Mouse (Mus musculus) CH12.LX (cell line): Measurements from ENCODE around the gene Gla. TPM values are rescaled to one million over a fixed set of nuclear protein-coding genes. Genes with fewer than 3 reads are reported as not detected.
A peak's percentile ranks its signal among the peaks of the same experiment; 100 is the strongest.
"Not testable (repeated sequence)": the region's sequence is repeated elsewhere in the genome, so short reads cannot be mapped to it uniquely, and the experiment has no call there.

Experiments used
- DNase-seq: peaks from one replicate; pipeline ENCODE4 v3.0.0-alpha.2; 2013; ENCODE audit errors: extremely low read depth
- H3K27ac ChIP-seq: 2 replicates; pipeline ENCODE4 v1.5.1; 2012; ENCODE audit warnings: low read depth, mild to moderate bottlenecking, control low read depth, moderate library complexity; ENCODE audit not compliant: insufficient read depth
- H3K27me3 ChIP-seq: replicated peaks from 2 replicates; pipeline ENCODE3; 2012; ENCODE audit warnings: inconsistent platforms
- H3K36me3 ChIP-seq, 2 experiments: replicated peaks in 1 of 2; 2 replicates each; pipeline versions ENCODE3 to v1.6.1; 2012; ENCODE audit warnings: inconsistent platforms in 1 of 2, low read length in 1 of 2, mild to moderate bottlenecking in 1 of 2, mixed read lengths in 1 of 2, moderate library complexity in 1 of 2; ENCODE audit not compliant: control insufficient read depth in 1 of 2, insufficient read depth in 1 of 2
- H3K4me1 ChIP-seq, 2 experiments: 2 replicates each; pipeline ENCODE4 v1.6.1; 2012; ENCODE audit warnings: inconsistent platforms in 1 of 2, moderate library complexity in 1 of 2; ENCODE audit not compliant: insufficient read depth in 2 of 2, control insufficient read depth in 1 of 2
- H3K4me2 ChIP-seq: 2 replicates; pipeline ENCODE4 v1.6.1; 2012; ENCODE audit warnings: low read depth, mild to moderate bottlenecking, control low read depth; ENCODE audit not compliant: poor library complexity, insufficient read depth, severe bottlenecking
- H3K4me3 ChIP-seq, 3 experiments: fragments of 150-350 bp in 1 of 3; sonication (generic) in 1 of 3; replicated peaks in 1 of 3; 2 replicates each; pipeline versions ENCODE3 to v1.5.1; 2011 to 2012; ENCODE audit warnings: low read depth in 2 of 3, low read length in 2 of 3, mild to moderate bottlenecking in 2 of 3, moderate library complexity in 2 of 3, control low read depth in 1 of 3, improper control_type of control experiment in 1 of 3, inconsistent platforms in 1 of 3, mixed read lengths in 1 of 3; ENCODE audit not compliant: poor library complexity in 1 of 3
- H3K79me2 ChIP-seq: replicated peaks from 2 replicates; pipeline ENCODE4 v1.6.1; 2012; ENCODE audit warnings: mild to moderate bottlenecking, moderate library complexity; ENCODE audit not compliant: control insufficient read depth, poor library complexity, insufficient read depth, severe bottlenecking; ENCODE audit errors: extremely low read depth
- H3K9ac ChIP-seq: 2 replicates; pipeline ENCODE4 v1.6.1; 2012; ENCODE audit warnings: low read depth, mild to moderate bottlenecking, control low read depth, moderate library complexity; ENCODE audit not compliant: insufficient read depth
- H3K9me3 ChIP-seq: replicated peaks from 2 replicates; pipeline ENCODE3; 2012; ENCODE audit warnings: low read length, inconsistent platforms, mixed read lengths
- BHLHE40 ChIP-seq: IDR thresholded peaks from 2 replicates; pipeline ENCODE4 v1.6.1; 2011; ENCODE audit warnings: mild to moderate bottlenecking, low read depth, low read length, improper control_type of control experiment
- CTCF ChIP-seq, 2 experiments: IDR thresholded peaks in 1 of 2; conservative IDR thresholded peaks in 1 of 2; 2 replicates each; pipeline ENCODE4 v1.5.1; 2011 to 2012; ENCODE audit warnings: low read depth in 2 of 2, low read length in 2 of 2, improper control_type of control experiment in 1 of 2, inconsistent platforms in 1 of 2, mild to moderate bottlenecking in 1 of 2, moderate library complexity in 1 of 2
- ELF1 ChIP-seq: IDR thresholded peaks from 2 replicates; pipeline ENCODE4 v1.6.1; 2014; ENCODE audit warnings: low read depth, mild to moderate bottlenecking, inconsistent platforms, low read length, improper control_type of control experiment
- IRF4 ChIP-seq: IDR thresholded peaks from 2 replicates; pipeline ENCODE4 v1.6.1; 2014; ENCODE audit warnings: low read depth, mild to moderate bottlenecking, inconsistent platforms, low read length, improper control_type of control experiment
- JUN ChIP-seq: IDR thresholded peaks from 2 replicates; pipeline ENCODE4 v1.6.1; 2011; ENCODE audit warnings: low read depth, mild to moderate bottlenecking, low read length, improper control_type of control experiment, moderate library complexity; ENCODE audit not compliant: insufficient read depth
- KAT2A ChIP-seq: IDR thresholded peaks from 2 replicates; pipeline ENCODE4 v1.6.1; 2012; ENCODE audit warnings: low read length, improper control_type of control experiment, inconsistent platforms; ENCODE audit not compliant: insufficient replicate concordance
- MAFK ChIP-seq: IDR thresholded peaks from 2 replicates; pipeline ENCODE4 v1.6.1; 2011; ENCODE audit warnings: low read length, improper control_type of control experiment; ENCODE audit not compliant: insufficient replicate concordance
- MAX ChIP-seq: IDR thresholded peaks from 2 replicates; pipeline ENCODE4 v1.6.1; 2011; ENCODE audit warnings: low read length, improper control_type of control experiment
- MAZ ChIP-seq: IDR thresholded peaks from 2 replicates; pipeline ENCODE4 v1.6.1; 2012; ENCODE audit warnings: low read depth, mild to moderate bottlenecking, inconsistent platforms, low read length, improper control_type of control experiment, moderate library complexity
- MEF2A ChIP-seq: IDR thresholded peaks from 2 replicates; pipeline ENCODE4 v1.6.1; 2014; ENCODE audit warnings: low read depth, mild to moderate bottlenecking, inconsistent platforms, low read length, improper control_type of control experiment, borderline replicate concordance
- MXI1 ChIP-seq: IDR thresholded peaks from 2 replicates; pipeline ENCODE4 v1.6.1; 2011; ENCODE audit warnings: mild to moderate bottlenecking, low read depth, low read length, improper control_type of control experiment
- MYC ChIP-seq: IDR thresholded peaks from 2 replicates; pipeline ENCODE4 v1.6.1; 2011; ENCODE audit warnings: low read depth, mild to moderate bottlenecking, improper control_type of control experiment, low read length
- RCOR1 ChIP-seq: conservative IDR thresholded peaks from 2 replicates; pipeline ENCODE4 v1.6.1; 2012; ENCODE audit warnings: low read depth, mild to moderate bottlenecking, inconsistent platforms, low read length, improper control_type of control experiment
- TBP ChIP-seq: conservative IDR thresholded peaks from 2 replicates; pipeline ENCODE4 v1.6.1; 2011; ENCODE audit warnings: low read depth, low read length, improper control_type of control experiment
- USF1 ChIP-seq: IDR thresholded peaks from 2 replicates; pipeline ENCODE4 v1.6.1; 2014; ENCODE audit warnings: low read depth, mild to moderate bottlenecking, inconsistent platforms, low read length, improper control_type of control experiment
- dilution Hi-C: fragments of 300-500 bp; cut with MboI; formaldehyde crosslinking; loops from 2 replicates; pipeline ENCODE4 v1.14.3; 2020; ENCODE audit warnings: low sequenced_read_pairs; ENCODE audit not compliant: extremely low pct_unique_long_range_greater_than_20kb, extremely low pct_ligation_motif_present
- in situ Hi-C: fragments of 300-500 bp; cut with MboI; formaldehyde crosslinking; loops from 3 replicates; pipeline ENCODE4 v1.14.3; 2019; ENCODE audit warnings: low sequenced_read_pairs, low pct_ligation_motif_present, low pct_unique_long_range_greater_than_20kb, mixed read lengths
- polyA plus RNA-seq: library from polyadenylated mRNA; unstranded; fragments of >175 nt; gene quantifications from 2 replicates; pipeline ENCODE4 v1.2.1, GENCODE M21; 2012; ENCODE audit warnings: low read depth; ENCODE audit not compliant: insufficient read length
- total RNA-seq, 2 experiments: library from RNA; depleted of rRNA; stranded (reverse); fragments of 300-350 nt in 1 of 2; fragments of >200 nt in 1 of 2; gene quantifications; 2 replicates each; pipeline ENCODE4 v1.2.3; 2012 to 2014

The Gla gene
- total and polyA plus RNA-seq, 3 experiments, result 6.1 to 9.1 (median 8.6) TPM

DNA sequence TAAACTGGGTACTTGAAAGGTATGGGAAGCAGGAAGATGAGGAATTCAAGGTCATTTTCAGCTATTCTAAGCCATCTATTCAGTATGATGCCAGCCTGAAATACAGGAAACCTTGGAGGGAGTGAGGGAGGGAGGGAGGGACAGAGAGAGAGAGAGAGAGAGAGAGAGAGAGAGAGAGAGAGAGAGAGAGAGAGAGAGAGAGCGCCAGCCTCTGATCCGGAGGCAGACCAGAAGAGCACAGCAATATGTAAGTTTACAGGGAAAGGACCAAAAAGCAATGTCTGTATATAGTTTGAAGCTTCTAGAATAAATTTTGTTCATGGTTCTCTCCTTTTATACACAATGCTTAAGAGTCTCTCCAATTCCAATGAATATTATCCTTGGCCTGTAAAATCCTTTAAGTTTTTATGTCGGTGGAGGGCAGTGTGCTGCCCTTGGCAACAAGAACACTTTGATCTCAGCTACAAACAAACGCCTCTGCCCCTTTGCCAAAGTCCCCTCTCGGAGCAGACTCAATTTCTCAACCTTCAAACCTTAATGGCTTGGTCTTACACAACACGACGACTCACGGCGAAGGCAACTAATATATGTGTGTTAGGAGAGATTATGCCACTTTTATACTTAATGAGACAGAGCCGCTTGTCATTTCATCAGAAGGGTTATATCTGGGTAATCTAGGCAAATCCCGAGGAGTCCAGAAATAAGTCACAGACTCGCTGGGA lies 60.4 kb downstream of the Gla start:
- Histone ChIP-seq H3K27me3 (no peaks in the 10 kb centered on the region), H3K4me3 (peak overlapping the region; percentile 66 to 84 (median 78)), H3K9ac (peak overlapping the region; percentile 91), H3K27ac (no peak overlapping the region), H3K79me2 (peaks cover 27% of the 10 kb centered on the region), H3K4me1 (peaks cover 3 to 4% of the 10 kb centered on the region in 2 experiments; a peak in 2 of 4 replicates), H3K9me3 (no peaks in the 10 kb centered on the region), H3K36me3 (peaks cover 9 to 37% of the 10 kb centered on the region in 2 experiments), H3K4me2 (peak overlapping the region; percentile 93)
- dilution Hi-C loops (no loop called here), in situ Hi-C loops (no loop called here)
- DNase-seq, result peak; percentile 32
- TF ChIP-seq RCOR1 (no peak), MAZ (no peak), USF1 (no peak), ELF1 (no peak), MAFK (no peak), MEF2A (no peak), JUN (no peak), MAX (no peak), KAT2A (no peak), TBP (no peak), IRF4 (no peak), BHLHE40 (no peak)

DNA sequence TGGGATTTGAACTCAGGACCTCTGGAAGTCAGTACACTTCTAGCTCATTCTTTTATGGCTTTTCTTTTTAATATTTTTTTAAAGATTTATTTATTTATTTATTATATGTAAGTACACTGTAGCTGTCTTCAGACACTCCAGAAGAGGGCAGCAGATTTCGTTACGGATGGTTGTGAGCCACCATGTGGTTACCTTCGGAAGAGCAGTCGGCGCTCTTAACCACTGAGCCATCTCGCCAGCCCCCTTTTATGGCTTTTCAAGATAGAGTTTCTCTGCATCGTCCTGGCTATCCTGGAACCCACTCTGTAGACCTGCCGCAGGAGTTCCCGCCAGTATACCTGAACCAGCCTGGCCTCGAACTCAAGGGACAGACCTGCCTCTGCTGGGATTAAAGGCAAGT lies 61.1 kb downstream of the Gla start:
- Histone ChIP-seq H3K79me2 (peaks cover 27% of the 10 kb centered on the region), H3K4me2 (peak overlapping the region; percentile 93), H3K36me3 (peaks cover 9 to 36% of the 10 kb centered on the region in 2 experiments), H3K9ac (peak overlapping the region; percentile 91), H3K4me3 (peak overlapping the region; percentile 56 to 66 (median 64))
- peak; percentile 52 for DNase-seq
- TF ChIP-seq MAX (0 out of 2 replicates have a peak, but pooled peaks have one; percentile 21), MYC (0 out of 2 replicates have a peak, but pooled peaks have one; percentile 34), MXI1 (0 out of 2 replicates have a peak, but pooled peaks have one; percentile 32), CTCF (conservative IDR thresholded peaks at IDR 0.05 in 1 of 2, IDR thresholded peaks at IDR 0.05 in 1 of 2; ENCODE audit: low read depth in 2 of 2, low read length in 2 of 2) (peak in 1 of 2 experiments; percentile 76; a peak in 2 of 4 replicates)
- in situ Hi-C loops, H3K9me3 ChIP-seq, dilution Hi-C loops, H3K4me1 ChIP-seq, H3K27me3 ChIP-seq, H3K27ac ChIP-seq: not testable (repeated sequence)

Other genes with a start within 250 kb of the Gla start
- 0.13 and 0.17 TPM in 2 replicates for gene Drp2, start 196.6 kb downstream of the Gla start, total RNA-seq (2012; rRNA removed)
- 0.19 and 0.22 TPM in 2 replicates for gene Drp2, start 196.6 kb downstream of the Gla start, total RNA-seq (2014; rRNA removed)
- 0.38 and 0.59 TPM in 2 replicates for gene Drp2, start 196.6 kb downstream of the Gla start, polyA plus RNA-seq
- not detected in 2 replicates for gene Taf7l, start 124.6 kb downstream of the Gla start, total RNA-seq (2012; rRNA removed)
- gene Taf7l, start 124.6 kb downstream of the Gla start, total RNA-seq (2014; rRNA removed), result not detected in 2 replicates
- gene Taf7l, start 124.6 kb downstream of the Gla start, polyA plus RNA-seq, result not detected in 2 replicates
- 48.2 and 74.8 TPM in 2 replicates for gene Timm8a1, start 59.3 kb downstream of the Gla start, total RNA-seq (2012; rRNA removed)
- gene Timm8a1, start 59.3 kb downstream of the Gla start, total RNA-seq (2014; rRNA removed), result 216 and 251 TPM in 2 replicates
- 145 and 152 TPM in 2 replicates for gene Timm8a1, start 59.3 kb downstream of the Gla start, polyA plus RNA-seq
- 16.2 and 23.2 TPM in 2 replicates for gene Btk, start 17.6 kb downstream of the Gla start, total RNA-seq (2012; rRNA removed)
- gene Btk, start 17.6 kb downstream of the Gla start, total RNA-seq (2014; rRNA removed), result 32.9 and 38.1 TPM in 2 replicates
- gene Btk, start 17.6 kb downstream of the Gla start, polyA plus RNA-seq, result 53.4 and 69.0 TPM in 2 replicates
- 2,800 and 2,905 TPM in 2 replicates for gene Rpl36a, start 15.5 kb downstream of the Gla start, total RNA-seq (2012; rRNA removed)
- gene Rpl36a, start 15.5 kb downstream of the Gla start, total RNA-seq (2014; rRNA removed), result 2,352 and 2,700 TPM in 2 replicates
- gene Rpl36a, start 15.5 kb downstream of the Gla start, polyA plus RNA-seq, result 869 and 1,197 TPM in 2 replicates
- gene Hnrnph2, start 54 bp upstream of the Gla start, total RNA-seq (2012; rRNA removed), result 38.2 and 48.9 TPM in 2 replicates
- gene Hnrnph2, start 54 bp upstream of the Gla start, total RNA-seq (2014; rRNA removed), result 57.3 and 63.8 TPM in 2 replicates
- 70.0 and 82.0 TPM in 2 replicates for gene Hnrnph2, start 54 bp upstream of the Gla start, polyA plus RNA-seq
- gene Armcx4, start 85.4 kb upstream of the Gla start, total RNA-seq (2012; rRNA removed), result 3.4 and 3.5 TPM in 2 replicates
- 0.03 TPM in 1 of 2 replicates, not detected in the other for gene Armcx4, start 85.4 kb upstream of the Gla start, total RNA-seq (2014; rRNA removed)
- gene Armcx4, start 85.4 kb upstream of the Gla start, polyA plus RNA-seq, result 0.19 and 0.31 TPM in 2 replicates
- 0.08 and 0.13 TPM in 2 replicates for gene Armcx1, start 116.8 kb upstream of the Gla start, total RNA-seq (2012; rRNA removed)
- gene Armcx1, start 116.8 kb upstream of the Gla start, total RNA-seq (2014; rRNA removed), result not detected in 2 replicates
- not detected in 2 replicates for gene Armcx1, start 116.8 kb upstream of the Gla start, polyA plus RNA-seq
- 0.67 and 1.2 TPM in 2 replicates for gene Armcx6, start 150.3 kb upstream of the Gla start, total RNA-seq (2012; rRNA removed)
- gene Armcx6, start 150.3 kb upstream of the Gla start, total RNA-seq (2014; rRNA removed), result 1.3 and 1.7 TPM in 2 replicates
- gene Armcx6, start 150.3 kb upstream of the Gla start, polyA plus RNA-seq, result 1.7 and 2.2 TPM in 2 replicates
- gene Armcx3, start 155.5 kb upstream of the Gla start, total RNA-seq (2012; rRNA removed), result 8.6 and 11.6 TPM in 2 replicates
- 0.23 and 0.49 TPM in 2 replicates for gene Armcx3, start 155.5 kb upstream of the Gla start, total RNA-seq (2014; rRNA removed)
- 1.1 and 1.2 TPM in 2 replicates for gene Armcx3, start 155.5 kb upstream of the Gla start, polyA plus RNA-seq
- 12.6 and 15.3 TPM in 2 replicates for gene Armcx2, start 208.1 kb upstream of the Gla start, total RNA-seq (2012; rRNA removed)
- 18.8 and 20.5 TPM in 2 replicates for gene Armcx2, start 208.1 kb upstream of the Gla start, total RNA-seq (2014; rRNA removed)
- gene Armcx2, start 208.1 kb upstream of the Gla start, polyA plus RNA-seq, result 17.3 and 19.6 TPM in 2 replicates